Mouse (Mus musculus) G1E (cell line): ENCODE measurements around the gene Aldh1a3. TPM values are rescaled to one million over a fixed set of nuclear protein-coding genes. Genes with fewer than 3 reads are reported as not detected.

Experiments used
- ATAC-seq: 2 replicates; pipeline ENCODE4 v1.8.0; 2016; ENCODE audit warnings: mild to moderate bottlenecking; ENCODE audit not compliant: insufficient number of reproducible peaks, poor library complexity, low FRiP score, severe bottlenecking; ENCODE audit errors: extremely low read depth
- DNase-seq: peaks from one replicate; pipeline ENCODE4 v3.0.0; 2012; ENCODE audit warnings: low spot score
- H3K27me3 ChIP-seq: 2 replicates; pipeline ENCODE4 v1.6.1; 2012; ENCODE audit warnings: mild to moderate bottlenecking, low read length, inconsistent platforms; ENCODE audit not compliant: insufficient read depth
- H3K36me3 ChIP-seq: replicated peaks from 2 replicates; pipeline ENCODE3; 2012; ENCODE audit warnings: mild to moderate bottlenecking, inconsistent platforms
- H3K4me1 ChIP-seq: 2 replicates; pipeline ENCODE4 v1.6.1; 2012; ENCODE audit warnings: low read depth, low read length, inconsistent platforms, mixed read lengths; ENCODE audit not compliant: insufficient read depth
- H3K4me3 ChIP-seq: 2 replicates; pipeline ENCODE4 v1.5.1; 2012; ENCODE audit warnings: low read depth, mild to moderate bottlenecking, inconsistent platforms, low read length, moderate library complexity, mixed read lengths
- H3K9me3 ChIP-seq: replicated peaks from 2 replicates; pipeline ENCODE4 v1.6.1; 2012; ENCODE audit warnings: inconsistent platforms
- CTCF ChIP-seq: IDR thresholded peaks from 2 replicates; pipeline ENCODE4 v1.5.1; 2012; ENCODE audit warnings: low read depth, low read length, inconsistent platforms, mixed read lengths
- GATA1 ChIP-seq: IDR thresholded peaks from 2 replicates; pipeline ENCODE4 v1.6.1; 2012; ENCODE audit warnings: borderline replicate concordance, low read length, inconsistent platforms, mixed read lengths
- GATA2 ChIP-seq: IDR thresholded peaks from 2 replicates; pipeline ENCODE4 v1.6.1; 2012; ENCODE audit warnings: low read depth, low read length, inconsistent platforms, borderline replicate concordance
- POLR2AphosphoS5 ChIP-seq: IDR thresholded peaks from 2 replicates; pipeline ENCODE4 v1.6.1; 2012; ENCODE audit warnings: low read depth, low read length, inconsistent platforms; ENCODE audit not compliant: insufficient replicate concordance
- TAL1 ChIP-seq: conservative IDR thresholded peaks from 2 replicates; pipeline ENCODE4 v1.6.1; 2012; ENCODE audit warnings: low read depth, low read length, inconsistent platforms, mixed read lengths
- polyA plus RNA-seq: library from polyadenylated mRNA; stranded (reverse); fragments of >175 nt; gene quantifications from 2 replicates; pipeline ENCODE4 v1.2.3, GENCODE M21; 2012
- total RNA-seq, 2 experiments: library from RNA; stranded (forward) in 1 of 2; stranded (reverse) in 1 of 2; fragments of 200-1000 nt in 1 of 2; fragments of >200 nt in 1 of 2; fragmentation: Nextera tagmentation in 1 of 2; gene quantifications; 2 replicates each; pipeline ENCODE4 v1.2.3; 2014 to 2017

The Aldh1a3 gene
- total and polyA plus RNA-seq, 3 experiments = 0.33 TPM; not detected in 2

DNA sequence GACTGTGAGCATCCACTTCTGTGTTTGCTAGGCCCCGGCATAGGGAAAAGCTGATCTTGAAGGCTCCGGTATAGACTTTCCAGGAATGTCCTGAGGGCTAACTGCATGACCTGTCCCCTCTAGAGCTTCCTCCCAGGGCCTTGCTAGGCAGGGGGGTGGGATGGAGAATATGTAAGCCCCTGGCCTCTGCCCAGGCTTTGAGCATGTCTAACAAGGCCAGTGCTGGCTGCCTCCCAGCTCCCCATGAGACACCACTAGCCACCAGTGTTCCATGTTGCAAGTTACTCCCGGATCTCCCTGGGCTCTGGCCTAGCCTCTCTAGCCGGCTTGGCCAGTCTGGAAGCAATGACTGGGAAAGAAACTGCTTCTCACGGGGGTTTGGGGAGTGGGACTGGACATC, 17.4 kb upstream of the Aldh1a3 start:
- Histone ChIP-seq H3K9me3 (no peaks in the 10 kb centered on the region), H3K27me3 (peaks cover 16% of the 10 kb centered on the region), H3K36me3 (no peaks in the 10 kb centered on the region), H3K4me1 (no peaks in the 10 kb centered on the region), H3K4me3 (no peak overlapping the region)
- DNase-seq (no peak), ATAC-seq (no peak)
- no peak for TF ChIP-seq POLR2AphosphoS5
- no peak for TF ChIP-seq CTCF
- TF ChIP-seq GATA1 = no peak
- TF ChIP-seq TAL1 = no peak
- TF ChIP-seq GATA2 = no peak

DNA sequence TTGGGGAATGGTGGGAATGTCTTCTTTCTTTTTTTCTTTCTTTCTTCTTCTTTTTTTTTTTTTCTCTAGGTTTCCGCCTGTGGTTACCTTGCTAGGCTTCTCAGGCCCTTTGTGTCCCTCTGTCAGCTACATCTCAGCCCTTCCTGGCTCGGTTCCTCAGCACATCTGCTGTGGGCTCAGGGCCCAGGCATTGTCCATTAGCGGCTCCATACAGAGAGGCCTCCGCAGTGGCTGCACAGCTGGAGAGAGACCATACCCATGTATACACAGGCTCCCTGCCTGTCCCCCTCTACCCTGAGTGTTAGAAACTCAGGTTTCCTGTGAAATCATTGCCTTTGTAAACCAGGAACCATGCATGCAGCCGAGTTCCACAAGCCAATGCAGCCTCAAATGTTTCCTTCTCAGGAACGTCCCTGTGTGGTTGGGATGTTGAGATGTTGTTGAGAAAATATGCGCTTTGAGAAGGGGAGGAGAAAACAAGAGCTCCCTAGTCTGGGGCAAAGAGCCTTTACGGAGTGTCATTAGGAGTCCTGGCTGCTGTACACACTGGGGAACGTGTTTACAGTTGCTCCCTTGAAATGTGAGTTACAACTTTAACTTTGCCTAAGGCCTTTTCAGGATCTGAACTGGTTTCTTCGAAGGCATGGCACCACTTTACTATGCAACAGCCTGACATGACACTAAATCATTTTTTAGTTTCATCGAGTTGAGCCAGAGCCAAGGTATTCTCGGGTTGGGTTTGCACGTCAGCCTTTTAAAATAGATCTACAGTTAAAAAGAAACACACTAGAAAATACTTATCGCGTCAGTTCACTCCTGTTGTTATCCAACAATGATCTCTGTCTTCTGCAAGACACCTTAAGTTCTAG, 15.4 kb upstream of the Aldh1a3 start:
- DNase-seq (no peak), ATAC-seq (no peak)
- TF ChIP-seq GATA1 (no peak), TAL1 (no peak), GATA2 (no peak), CTCF (no peak), POLR2AphosphoS5 (no peak)
- Histone ChIP-seq H3K36me3 (no peaks in the 10 kb centered on the region), H3K27me3 (peaks cover 10% of the 10 kb centered on the region; the same call in 1 of the 2 replicates), H3K9me3 (no peaks in the 10 kb centered on the region), H3K4me3 (no peak overlapping the region), H3K4me1 (no peaks in the 10 kb centered on the region)

DNA sequence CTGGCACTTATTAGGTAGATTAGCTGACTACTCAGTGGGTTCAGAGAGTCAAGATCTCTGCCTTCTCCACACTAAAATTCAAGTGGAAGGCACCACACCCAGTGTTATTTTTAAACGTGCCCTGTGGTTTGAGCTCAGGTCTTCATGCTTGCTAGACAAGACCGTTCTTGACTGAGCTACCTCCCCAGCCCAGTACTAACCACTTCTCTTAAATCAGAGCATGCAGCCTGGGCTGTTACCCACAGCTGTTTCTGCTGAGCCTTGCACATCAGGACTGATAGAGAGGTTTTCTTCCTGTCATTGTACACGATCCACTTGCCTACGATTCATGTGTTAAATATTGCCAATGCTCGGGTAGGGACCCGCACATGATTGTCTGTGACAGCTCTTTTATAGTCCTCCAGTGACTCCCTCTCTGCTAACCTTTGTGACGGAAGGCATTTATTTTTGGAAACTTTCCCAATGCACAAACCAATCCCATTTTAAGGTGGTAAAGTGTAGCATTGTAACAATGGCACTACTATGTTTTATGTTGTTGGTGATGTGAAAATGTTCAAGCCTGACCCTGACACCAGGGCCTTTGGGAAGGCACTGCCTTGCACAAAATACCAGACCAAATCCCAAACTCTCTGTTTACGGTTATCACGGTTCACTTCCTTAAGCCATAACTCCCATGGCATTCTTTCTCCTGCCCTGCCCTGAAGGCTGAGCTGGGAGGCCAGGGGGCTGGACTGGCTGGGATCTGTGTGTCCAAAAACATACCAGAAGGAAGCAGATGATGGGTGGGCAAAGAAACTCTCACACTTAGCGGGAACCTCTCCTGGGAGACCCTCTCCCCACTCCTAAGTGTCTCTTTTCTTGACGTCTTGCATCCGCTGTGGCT, 11.7 kb upstream of the Aldh1a3 start:
- no peak for TF ChIP-seq TAL1
- TF ChIP-seq POLR2AphosphoS5 = no peak
- Histone ChIP-seq H3K4me3 (no peak overlapping the region), H3K27me3 (peaks cover 4% of the 10 kb centered on the region; the same call in 1 of the 2 replicates), H3K9me3 (no peaks in the 10 kb centered on the region), H3K4me1 (no peaks in the 10 kb centered on the region), H3K36me3 (no peaks in the 10 kb centered on the region)
- ATAC-seq = no peak
- no peak for DNase-seq

DNA sequence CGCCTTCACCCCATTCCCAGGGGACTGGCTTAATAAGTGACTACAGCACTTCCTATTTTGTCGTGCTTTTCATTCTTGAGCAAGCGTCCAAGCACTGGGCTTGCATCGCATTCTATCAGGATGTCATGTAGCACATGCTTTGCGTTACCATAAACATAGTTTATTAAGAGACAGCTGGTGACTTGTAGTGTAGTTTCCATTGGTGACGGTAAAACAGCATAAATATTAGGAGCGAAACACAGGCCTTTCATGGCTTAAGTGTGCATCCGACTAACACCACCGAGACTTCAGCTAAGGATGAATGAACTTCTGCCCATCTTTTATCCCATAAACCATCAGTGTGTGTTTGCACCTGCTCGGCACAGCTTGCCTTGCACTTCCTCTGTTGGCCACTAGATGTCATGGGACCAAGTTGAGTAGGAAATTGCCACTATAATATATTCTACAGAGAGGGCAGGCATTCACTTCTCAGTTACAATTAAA, 7.2 kb upstream of the Aldh1a3 start:
- Histone ChIP-seq H3K9me3 (no peaks in the 10 kb centered on the region), H3K27me3 (no peaks in the 10 kb centered on the region), H3K4me1 (no peaks in the 10 kb centered on the region), H3K36me3 (no peaks in the 10 kb centered on the region), H3K4me3 (no peak overlapping the region)
- no peak for TF ChIP-seq GATA2
- peak; percentile 97 for TF ChIP-seq CTCF
- TF ChIP-seq GATA1 = no peak
- ATAC-seq (no peak), DNase-seq (peak; percentile 14)

DNA sequence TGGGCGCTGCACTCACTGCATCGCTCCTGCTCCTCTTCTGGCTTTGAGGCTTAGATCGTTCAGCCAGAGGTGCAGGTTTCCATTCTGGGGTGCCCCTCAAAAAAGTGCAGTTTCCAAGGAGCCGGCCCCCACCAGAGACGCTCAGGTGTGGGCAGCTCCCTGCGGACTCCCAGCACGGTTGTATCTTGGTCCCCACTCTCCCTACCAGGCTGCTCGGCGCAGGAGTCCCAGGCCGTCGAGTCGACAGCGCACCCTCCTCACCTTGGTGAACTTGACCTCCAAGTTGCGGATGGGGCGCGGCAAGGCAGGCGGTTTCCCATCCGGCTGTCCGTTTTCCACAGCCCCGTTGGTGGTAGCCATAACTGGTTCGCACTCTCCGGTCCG, 272 bp downstream of the Aldh1a3 start:
- no peak overlapping the region for H3K4me3 ChIP-seq
- DNase-seq (no peak), ATAC-seq (no peak)
- no peaks in the 10 kb centered on the region for H3K4me1 ChIP-seq
- no peaks in the 10 kb centered on the region for H3K27me3 ChIP-seq
- TF ChIP-seq GATA1 = no peak
- no peak for TF ChIP-seq TAL1
- no peak for TF ChIP-seq POLR2AphosphoS5
- TF ChIP-seq CTCF = no peak
- TF ChIP-seq GATA2 = no peak
- H3K9me3 ChIP-seq = no peaks in the 10 kb centered on the region
- no peaks in the 10 kb centered on the region for H3K36me3 ChIP-seq

DNA sequence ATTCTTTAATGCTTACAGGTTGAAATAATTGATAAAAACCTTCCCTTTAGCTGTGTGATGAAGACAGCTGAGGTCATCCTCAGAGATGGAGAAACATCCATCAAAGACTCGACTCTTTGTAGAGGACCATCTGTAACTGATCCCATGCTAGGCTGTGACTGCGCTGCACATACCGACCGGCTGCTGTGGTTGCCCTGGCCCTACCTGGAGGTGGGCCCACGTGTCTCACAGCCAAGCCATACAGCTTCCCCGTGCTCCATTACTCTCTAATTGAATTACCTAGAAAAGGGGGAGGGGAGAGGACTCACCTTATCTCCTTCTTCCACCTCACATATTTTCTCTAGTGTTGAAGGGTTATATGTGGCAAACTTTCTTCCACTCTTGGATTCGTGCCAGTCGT, 5.4 kb downstream of the Aldh1a3 start:
- no peaks in the 10 kb centered on the region for H3K27me3 ChIP-seq
- H3K36me3 ChIP-seq = no peaks in the 10 kb centered on the region
- no peaks in the 10 kb centered on the region for H3K9me3 ChIP-seq
- no peaks in the 10 kb centered on the region for H3K4me1 ChIP-seq
- no peak for ATAC-seq
- no peak for DNase-seq
- no peak overlapping the region for H3K4me3 ChIP-seq
- no peak for TF ChIP-seq TAL1
- no peak for TF ChIP-seq POLR2AphosphoS5
- no peak for TF ChIP-seq CTCF
- no peak for TF ChIP-seq GATA1
- no peak for TF ChIP-seq GATA2
